Mouse (Mus musculus): Measurements from ENCODE around the gene Ppp1r12c.

GRCm38 (mm10) chr7:4513829-4514712 is 12.6 kb upstream of the Ppp1r12c start:
- no peak for TF ChIP-seq CTCF (IDR thresholded peaks at IDR 0.05; ENCODE audit: low read depth, low read length)
- no peak for TF ChIP-seq POLR2A (IDR thresholded peaks at IDR 0.05; ENCODE audit: borderline replicate concordance, low read depth, low read length)
